Comparison of ENCODE assay signal across 9 mouse cellular contexts in the genomic region with DNA sequence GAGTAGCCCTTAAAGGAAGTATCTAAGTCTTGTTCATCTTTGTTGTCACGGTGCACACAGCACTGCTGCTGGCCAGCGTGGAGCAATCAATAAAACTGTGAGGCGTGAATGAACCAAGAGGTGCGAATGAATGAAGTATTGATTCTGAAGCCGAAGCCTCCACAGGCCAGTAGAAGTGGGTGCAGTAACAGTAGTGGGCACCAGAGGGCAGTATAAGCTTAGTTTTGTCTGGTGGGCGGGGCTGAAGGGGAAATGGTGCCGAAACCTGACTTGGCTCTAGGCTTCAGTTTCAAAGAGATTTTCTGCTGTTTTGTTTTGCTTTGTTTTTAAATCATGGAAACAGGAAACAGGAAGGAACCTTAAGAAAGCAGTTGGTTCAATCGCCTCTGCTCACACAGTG. TPM values are rescaled to one million over a fixed set of nuclear protein-coding genes. Genes with fewer than 3 reads are reported as not detected.
DNase-seq lines count a peak whose midpoint lies in the region; ATAC-seq lines count a peak whose summit lies in the region.
"Had no signal": no experiment of that assay in that cellular context is flagged by ENCODE, and none has a peak within 500 bp of the region (broad histone marks: within the 10 kb centered on the region; RNA-seq: fewer than 3 reads in every experiment).

No protein-coding gene starts in this region.

- H3K4me2 ChIP-seq in hindbrain, embryonic 13.5 days, result peak overlapping the region; percentile 21; the same call in 1 of the 2 replicates

- no peak overlapping the region for H3K4me3 ChIP-seq in hindbrain, embryonic 13.5 days

- H3K27me3 ChIP-seq in hindbrain, embryonic 13.5 days, result no peaks in the 10 kb centered on the region

- no peak overlapping the region for H3K9ac ChIP-seq in hindbrain, embryonic 13.5 days

- 18% methylated on average over 8 of the region's 8 CpGs for WGBS in hindbrain, embryonic 13.5 days

- peak; percentile 78 for DNase-seq in NIH3T3 (ENCODE audit: low read depth)
- peak; percentile 87 to 90 for DNase-seq in cerebellum, postnatal 10 days
- DNase-seq in frontal cortex, postnatal 14 days (ENCODE audit: low spot score in 2 of 2), result peak; percentile 17 to 75
- DNase-seq in layer of hippocampus, postnatal 10 days (ENCODE audit: low spot score in 2 of 2), result peak; percentile 83 to 85
- DNase-seq in lung, postnatal 25 days (ENCODE audit: low spot score), result peak; percentile 72
- DNase-seq in retina, postnatal 1 day, result peak; percentile 74
- DNase-seq in urinary bladder, adult 18-20 months (ENCODE audit: low spot score in 2 of 2), result peak; percentile 42 to 55

- H3K4me1 ChIP-seq in hindbrain, embryonic 13.5 days (replicated peaks), result no peaks in the 10 kb centered on the region

- no peak overlapping the region for H3K27ac ChIP-seq in hindbrain, embryonic 13.5 days
- H3K27ac ChIP-seq: macrophage had no signal

- H3K36me3 ChIP-seq in hindbrain, embryonic 13.5 days, result no peaks in the 10 kb centered on the region

- no peaks in the 10 kb centered on the region for H3K9me3 ChIP-seq in hindbrain, embryonic 13.5 days

- ATAC-seq in hindbrain, embryonic 13.5 days (ENCODE audit: low FRiP score), result peak; percentile 59; the same call in 1 of the 2 replicates

RNA-seq across cellular contexts. Expression of a gene that starts 42.0 kb away (rescaled TPM):
- 2.9 and 3.1 TPM in 2 replicates for polyA plus RNA-seq in hindbrain, embryonic 13.5 days (2015; fragmentation: Nextera tagmentation; extraction: Ambion mirVana)
- total RNA-seq in layer of hippocampus, postnatal 10 days (2021), result 10 to 100 TPM; 12.3 to 17.5 TPM
